Mouse (Mus musculus): ENCODE data around the gene 5730596B20Rik. TPM values are rescaled to one million over a fixed set of nuclear protein-coding genes. Genes with fewer than 3 reads are reported as not detected.
A peak's percentile ranks its signal among the peaks of the same experiment; 100 is the strongest.

5730596B20Rik gene
- polyA plus RNA-seq (2015; fragmentation: Nextera tagmentation; extraction: Ambion mirVana): 0.61 and 0.97 TPM in 2 replicates

DNA sequence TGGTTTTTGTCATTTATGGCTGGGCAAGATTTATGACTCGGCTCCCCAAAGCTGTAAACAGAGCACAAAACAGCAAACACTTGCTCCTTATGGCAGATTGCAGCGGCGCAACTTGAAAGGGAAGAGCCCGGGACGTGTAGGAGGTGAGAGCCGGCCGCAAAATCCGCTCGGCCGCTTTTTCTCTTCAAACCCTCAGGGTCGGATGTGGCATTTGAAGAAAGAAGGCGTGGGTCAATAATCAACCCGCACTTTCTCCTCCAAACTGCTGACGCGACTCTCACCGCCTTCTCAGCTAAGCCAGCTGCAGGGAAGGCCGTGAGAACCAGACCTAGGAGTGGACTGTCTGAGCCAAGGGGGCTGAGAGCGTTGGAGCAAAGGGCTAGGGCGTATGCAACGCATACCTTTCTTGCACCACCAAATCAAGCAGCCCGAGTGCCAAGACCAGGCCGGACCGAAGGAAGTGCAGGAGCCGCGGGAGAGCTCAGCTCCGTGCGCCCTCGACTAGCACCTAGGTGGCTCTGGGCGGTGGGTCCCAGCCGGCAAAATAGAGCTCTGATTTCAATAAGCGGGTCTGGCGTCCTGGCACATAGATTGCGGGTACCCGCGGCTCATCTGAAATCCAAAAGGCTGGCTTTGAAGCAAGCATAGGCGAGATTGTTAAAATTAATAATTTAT, at the start of gene 5730596B20Rik:
Gene 5730596B20Rik (plus strand): TSS at position 438 of the 675 bp plus-strand sequence.
- H3K9ac ChIP-seq (ENCODE audit: low read depth, low read length): peak within 1 kb of the TSS; percentile 68
- H3K4me1 ChIP-seq (replicated peaks; ENCODE audit: control insufficient read depth, insufficient read depth, low read length): no peaks in the 10 kb centered on the region
- H3K27me3 ChIP-seq (replicated peaks; ENCODE audit: control insufficient read depth, insufficient read depth, low read length): peaks cover 19% of the 10 kb centered on the region; the same call in 1 of the 2 replicates
- no peak for ATAC-seq
- TF ChIP-seq CTCF (IDR thresholded peaks at IDR 0.05; ENCODE audit: low read depth): no peak
- WGBS: 4% methylated on average over 36 of the region's 36 CpGs
- H3K9me3 ChIP-seq (ENCODE audit: control insufficient read depth): no peaks in the 10 kb centered on the region
- H3K4me3 ChIP-seq (ENCODE audit: low read depth, low read length): peak within 1 kb of the TSS; percentile 61
- H3K4me2 ChIP-seq (replicated peaks; ENCODE audit: low read depth): peak within 1 kb of the TSS; percentile 76
- no peaks in the 10 kb centered on the region for H3K36me3 ChIP-seq (ENCODE audit: control insufficient read depth, insufficient read depth)
- peak within 1 kb of the TSS; percentile 87 for H3K27ac ChIP-seq (ENCODE audit: low read depth, low read length)

DNA sequence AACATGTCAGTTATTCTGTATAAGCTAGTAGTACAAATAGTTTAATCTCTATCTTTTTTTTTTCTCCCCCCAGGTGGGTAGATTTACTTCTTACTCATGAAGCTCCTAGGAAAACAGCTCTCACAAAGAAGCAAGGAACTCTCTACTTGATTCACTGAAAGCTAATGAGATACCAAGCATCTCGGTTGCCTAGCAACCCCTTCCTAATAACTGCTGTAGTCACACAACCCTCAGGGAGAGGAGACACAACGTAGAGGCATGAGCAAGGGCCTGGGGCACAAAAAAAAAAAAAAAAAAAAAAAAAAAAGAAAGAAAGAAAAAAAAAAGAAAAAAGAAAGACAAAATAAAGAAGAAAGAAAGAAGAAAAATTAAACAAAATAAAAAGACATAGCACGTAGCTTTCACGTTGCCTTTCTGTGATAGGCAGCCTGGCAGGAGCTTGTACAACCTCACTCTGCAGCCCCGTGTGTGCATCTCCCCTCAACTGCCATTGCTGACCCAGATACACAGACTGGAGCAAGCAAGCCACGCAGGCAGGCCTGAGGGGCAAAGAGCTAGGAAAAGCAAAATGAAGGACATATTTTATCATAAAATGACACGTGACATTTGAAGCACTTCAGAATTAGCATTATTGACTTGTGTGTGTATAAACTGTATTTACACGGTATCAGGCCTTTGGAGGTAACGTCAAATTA, 39.3 kb upstream of the 5730596B20Rik start:
- ATAC-seq: no peak
- Histone ChIP-seq H3K9ac (ENCODE audit: low read depth, low read length) (no peak overlapping the region), H3K4me2 (replicated peaks; ENCODE audit: low read depth) (no peak overlapping the region), H3K4me3 (ENCODE audit: low read depth, low read length) (no peak overlapping the region), H3K36me3 (ENCODE audit: control insufficient read depth, insufficient read depth) (no peaks in the 10 kb centered on the region), H3K27ac (ENCODE audit: low read depth, low read length) (no peak overlapping the region), H3K9me3 (ENCODE audit: control insufficient read depth) (no peaks in the 10 kb centered on the region), H3K4me1 (replicated peaks; ENCODE audit: control insufficient read depth, insufficient read depth, low read length) (no peaks in the 10 kb centered on the region), H3K27me3 (replicated peaks; ENCODE audit: control insufficient read depth, insufficient read depth, low read length) (no peaks in the 10 kb centered on the region)
- WGBS: 69% methylated on average over 9 of the region's 9 CpGs
- no peak for TF ChIP-seq CTCF (IDR thresholded peaks at IDR 0.05; ENCODE audit: low read depth)

DNA sequence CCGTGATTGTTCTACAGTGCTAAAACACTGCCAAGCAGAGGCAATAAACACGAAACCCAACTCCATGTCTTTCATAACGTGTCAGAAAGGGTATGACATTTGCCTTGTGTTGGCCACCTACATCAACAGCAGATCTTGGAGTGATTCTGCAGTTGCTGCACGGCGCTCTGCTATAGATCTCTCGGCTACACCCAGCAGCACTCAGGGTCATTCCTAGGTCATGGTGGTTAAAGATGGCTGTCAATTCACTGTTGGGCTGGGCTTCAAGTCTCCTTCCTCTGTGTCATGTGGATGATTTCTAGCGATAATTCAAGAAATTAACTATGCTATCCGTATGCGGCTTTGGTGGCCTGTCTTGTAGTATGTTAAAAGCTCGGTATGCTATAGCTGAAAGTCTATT, 38.7 kb upstream of the 5730596B20Rik start:
- Histone ChIP-seq H3K36me3 (ENCODE audit: control insufficient read depth, insufficient read depth) (no peaks in the 10 kb centered on the region), H3K9me3 (ENCODE audit: control insufficient read depth) (no peaks in the 10 kb centered on the region), H3K9ac (ENCODE audit: low read depth, low read length) (no peak overlapping the region), H3K4me3 (ENCODE audit: low read depth, low read length) (no peak overlapping the region), H3K27ac (ENCODE audit: low read depth, low read length) (no peak overlapping the region), H3K27me3 (replicated peaks; ENCODE audit: control insufficient read depth, insufficient read depth, low read length) (no peaks in the 10 kb centered on the region), H3K4me2 (replicated peaks; ENCODE audit: low read depth) (no peak overlapping the region), H3K4me1 (replicated peaks; ENCODE audit: control insufficient read depth, insufficient read depth, low read length) (no peaks in the 10 kb centered on the region)
- WGBS: 52% methylated on average over 10 of the region's 10 CpGs
- no peak for ATAC-seq
- TF ChIP-seq CTCF (IDR thresholded peaks at IDR 0.05; ENCODE audit: low read depth): no peak

DNA sequence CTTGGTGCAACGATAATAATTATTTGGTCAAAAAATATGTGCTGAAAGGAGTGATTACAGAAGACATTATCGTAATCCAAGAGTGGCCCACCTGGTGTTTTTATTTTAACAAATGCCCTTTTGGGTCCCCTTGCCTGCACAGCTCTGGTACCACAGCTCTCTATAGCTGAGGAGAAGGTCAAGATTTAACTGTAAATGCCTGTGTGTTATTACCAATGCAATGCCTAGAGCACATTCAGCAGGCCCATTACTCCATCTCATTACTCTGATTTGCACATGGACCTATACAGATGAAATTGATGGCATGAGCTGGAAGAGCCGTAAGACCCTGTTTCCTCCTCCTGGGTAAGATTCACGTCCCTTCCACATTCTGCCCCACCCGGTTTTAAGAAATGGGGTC, 38.2 kb upstream of the 5730596B20Rik start:
- no peak for ATAC-seq
- no peak for TF ChIP-seq CTCF (IDR thresholded peaks at IDR 0.05; ENCODE audit: low read depth)
- no peak overlapping the region for H3K4me2 ChIP-seq (replicated peaks; ENCODE audit: low read depth)
- H3K4me1 ChIP-seq (replicated peaks; ENCODE audit: control insufficient read depth, insufficient read depth, low read length): no peaks in the 10 kb centered on the region
- 80% methylated on average over 5 of the region's 5 CpGs for whole genome bisulfite sequencing
- no peak overlapping the region for H3K9ac ChIP-seq (ENCODE audit: low read depth, low read length)
- no peaks in the 10 kb centered on the region for H3K36me3 ChIP-seq (ENCODE audit: control insufficient read depth, insufficient read depth)
- no peaks in the 10 kb centered on the region for H3K27me3 ChIP-seq (replicated peaks; ENCODE audit: control insufficient read depth, insufficient read depth, low read length)
- no peak overlapping the region for H3K4me3 ChIP-seq (ENCODE audit: low read depth, low read length)
- no peaks in the 10 kb centered on the region for H3K9me3 ChIP-seq (ENCODE audit: control insufficient read depth)
- H3K27ac ChIP-seq (ENCODE audit: low read depth, low read length): no peak overlapping the region

DNA sequence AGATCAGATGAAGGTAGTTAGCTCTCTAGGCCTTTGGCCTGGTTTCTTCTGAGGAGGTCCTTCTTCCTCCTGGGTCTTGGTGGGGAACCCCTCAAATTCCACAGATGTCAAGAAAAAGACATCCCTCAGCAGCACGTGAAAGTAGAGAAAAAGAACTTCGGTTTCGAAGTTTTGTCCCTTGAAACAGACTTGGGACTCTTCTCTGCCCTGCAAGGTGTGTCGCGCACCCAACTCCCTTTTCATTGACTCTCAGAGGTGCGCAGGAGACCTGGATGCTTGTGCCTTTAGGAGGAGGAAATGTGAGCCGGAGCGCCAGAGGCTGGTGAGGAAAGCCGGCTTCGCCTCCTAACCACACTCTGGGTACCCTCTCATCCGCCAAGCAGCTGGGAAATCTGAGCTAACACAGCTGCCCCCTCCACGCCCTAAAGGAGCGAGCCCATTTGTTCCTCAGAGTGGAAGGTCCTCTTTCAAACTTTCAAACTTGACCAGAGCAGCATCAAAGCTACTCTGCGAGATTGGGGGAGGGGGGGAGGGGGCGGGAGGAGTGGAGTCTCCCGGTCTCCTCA, 26.8 kb upstream of the 5730596B20Rik start:
- WGBS: 38% methylated on average over 16 of the region's 16 CpGs
- no peaks in the 10 kb centered on the region for H3K4me1 ChIP-seq (replicated peaks; ENCODE audit: control insufficient read depth, insufficient read depth, low read length)
- no peak for TF ChIP-seq CTCF (IDR thresholded peaks at IDR 0.05; ENCODE audit: low read depth)

DNA sequence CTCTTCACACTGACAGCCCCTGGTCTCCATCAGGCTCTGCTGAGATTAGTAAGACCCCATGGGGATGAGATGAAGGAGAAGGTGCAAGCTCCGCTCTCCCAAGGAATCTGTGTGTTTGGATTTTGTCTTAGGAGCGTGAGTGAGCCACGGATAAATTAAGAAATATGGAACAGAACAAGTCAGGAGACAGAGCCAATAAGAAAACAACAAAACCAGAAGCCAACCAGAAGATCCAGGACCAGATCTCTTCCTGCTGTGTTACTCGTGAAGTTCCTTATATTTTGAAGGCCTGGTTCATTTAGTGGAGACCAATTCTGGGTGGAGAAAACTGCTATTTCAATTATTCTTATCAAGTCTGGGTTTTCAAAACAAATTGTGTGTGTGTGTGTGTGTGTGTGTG, 25.7 kb upstream of the 5730596B20Rik start:
- TF ChIP-seq CTCF (IDR thresholded peaks at IDR 0.05; ENCODE audit: low read depth): no peak
- WGBS: 65% methylated on average over 4 of the region's 4 CpGs
- Histone ChIP-seq H3K9ac (ENCODE audit: low read depth, low read length) (no peak overlapping the region), H3K4me1 (replicated peaks; ENCODE audit: control insufficient read depth, insufficient read depth, low read length) (no peaks in the 10 kb centered on the region), H3K4me3 (ENCODE audit: low read depth, low read length) (no peak overlapping the region), H3K27me3 (replicated peaks; ENCODE audit: control insufficient read depth, insufficient read depth, low read length) (peaks cover 47% of the 10 kb centered on the region), H3K4me2 (replicated peaks; ENCODE audit: low read depth) (no peak overlapping the region), H3K27ac (ENCODE audit: low read depth, low read length) (no peak overlapping the region), H3K9me3 (ENCODE audit: control insufficient read depth) (no peaks in the 10 kb centered on the region), H3K36me3 (ENCODE audit: control insufficient read depth, insufficient read depth) (no peaks in the 10 kb centered on the region)
- no peak for ATAC-seq

More for the DNA sequence above, 26.8 kb upstream of the 5730596B20Rik start:
- Histone ChIP-seq H3K4me2 (replicated peaks; ENCODE audit: low read depth) (0 out of 2 replicates have a peak overlapping the region, but pooled peaks have one; percentile 13), H3K27me3 (replicated peaks; ENCODE audit: control insufficient read depth, insufficient read depth, low read length) (peaks cover 42% of the 10 kb centered on the region), H3K4me3 (ENCODE audit: low read depth, low read length) (no peak overlapping the region), H3K9me3 (ENCODE audit: control insufficient read depth) (no peaks in the 10 kb centered on the region), H3K27ac (ENCODE audit: low read depth, low read length) (no peak overlapping the region), H3K9ac (ENCODE audit: low read depth, low read length) (no peak overlapping the region), H3K36me3 (ENCODE audit: control insufficient read depth, insufficient read depth) (no peaks in the 10 kb centered on the region)
- ATAC-seq: no peak

Measured in intestine, postnatal 0 days (tissue).